Mouse (Mus musculus): ENCODE data around the gene Ccdc183. TPM values are rescaled to one million over a fixed set of nuclear protein-coding genes. Genes with fewer than 3 reads are reported as not detected.

Ccdc183 gene
- total and polyA plus RNA-seq, 3 experiments, result 0.05 TPM; not detected in 2

GRCm38 (mm10) chr2:25574136-25574535, 43.3 kb downstream of the Ccdc183 start:
- TF ChIP-seq TAL1 (conservative IDR thresholded peaks at IDR 0.05; ENCODE audit: low read depth, low read length), result no peak
- no peak for TF ChIP-seq GATA2 (IDR thresholded peaks at IDR 0.05; ENCODE audit: borderline replicate concordance, low read depth, low read length)
- no peak for TF ChIP-seq GATA1 (IDR thresholded peaks at IDR 0.05; ENCODE audit: borderline replicate concordance, low read length)
- Histone ChIP-seq H3K36me3 (replicated peaks) (peaks cover 38% of the 10 kb centered on the region), H3K27me3 (ENCODE audit: insufficient read depth, low read length) (no peaks in the 10 kb centered on the region; the same call in 1 of the 2 replicates), H3K4me1 (ENCODE audit: insufficient read depth, low read depth, low read length) (peaks cover 37% of the 10 kb centered on the region), H3K9me3 (replicated peaks) (peaks cover 39% of the 10 kb centered on the region), H3K4me3 (ENCODE audit: low read depth, low read length) (peak overlapping the region; percentile 72)
- DNase-seq (ENCODE audit: low spot score) (peak; percentile 30), ATAC-seq (ENCODE audit: extremely low read depth, insufficient number of reproducible peaks, low FRiP score, poor library complexity, severe bottlenecking) (no peak)

- peaks cover 28% of the 10 kb centered on the region for H3K9me3 ChIP-seq (replicated peaks)
- no peak for DNase-seq (ENCODE audit: low spot score)
- no peak overlapping the region; the same call in 1 of the 2 replicates for H3K4me3 ChIP-seq (ENCODE audit: low read depth, low read length)
- no peak for ATAC-seq (ENCODE audit: extremely low read depth, insufficient number of reproducible peaks, low FRiP score, poor library complexity, severe bottlenecking)
- H3K36me3 ChIP-seq (replicated peaks), result peaks cover 49% of the 10 kb centered on the region
- H3K4me1 ChIP-seq (ENCODE audit: insufficient read depth, low read depth, low read length), result peaks cover 37% of the 10 kb centered on the region
- H3K27me3 ChIP-seq (ENCODE audit: insufficient read depth, low read length), result no peaks in the 10 kb centered on the region; the same call in 1 of the 2 replicates
- TF ChIP-seq GATA2 (IDR thresholded peaks at IDR 0.05; ENCODE audit: borderline replicate concordance, low read depth, low read length) (no peak), POLR2AphosphoS5 (IDR thresholded peaks at IDR 0.05; ENCODE audit: insufficient replicate concordance, low read depth, low read length) (no peak), GATA1 (IDR thresholded peaks at IDR 0.05; ENCODE audit: borderline replicate concordance, low read length) (no peak), CTCF (IDR thresholded peaks at IDR 0.05; ENCODE audit: low read depth, low read length) (no peak), TAL1 (conservative IDR thresholded peaks at IDR 0.05; ENCODE audit: low read depth, low read length) (no peak)
These were observed 44.4 kb downstream of the Ccdc183 start for GRCm38 (mm10) chr2:25573068-25573467.

GRCm38 (mm10) chr2:25571221-25571620, 46.3 kb downstream of the Ccdc183 start:
- no peaks in the 10 kb centered on the region for H3K27me3 ChIP-seq (ENCODE audit: insufficient read depth, low read length)
- DNase-seq (ENCODE audit: low spot score), result no peak
- TF ChIP-seq POLR2AphosphoS5 (IDR thresholded peaks at IDR 0.05; ENCODE audit: insufficient replicate concordance, low read depth, low read length) (no peak), GATA1 (IDR thresholded peaks at IDR 0.05; ENCODE audit: borderline replicate concordance, low read length) (no peak), CTCF (IDR thresholded peaks at IDR 0.05; ENCODE audit: low read depth, low read length) (no peak), GATA2 (IDR thresholded peaks at IDR 0.05; ENCODE audit: borderline replicate concordance, low read depth, low read length) (no peak), TAL1 (conservative IDR thresholded peaks at IDR 0.05; ENCODE audit: low read depth, low read length) (no peak)
- peaks cover 37% of the 10 kb centered on the region for H3K4me1 ChIP-seq (ENCODE audit: insufficient read depth, low read depth, low read length)
- H3K36me3 ChIP-seq (replicated peaks), result peaks cover 66% of the 10 kb centered on the region
- H3K9me3 ChIP-seq (replicated peaks), result peaks cover 9% of the 10 kb centered on the region
- no peak for ATAC-seq (ENCODE audit: extremely low read depth, insufficient number of reproducible peaks, low FRiP score, poor library complexity, severe bottlenecking)
- H3K4me3 ChIP-seq (ENCODE audit: low read depth, low read length), result no peak overlapping the region

GRCm38 (mm10) chr2:25569323-25569722, 48.2 kb downstream of the Ccdc183 start:
- DNase-seq (ENCODE audit: low spot score) (no peak), ATAC-seq (ENCODE audit: extremely low read depth, insufficient number of reproducible peaks, low FRiP score, poor library complexity, severe bottlenecking) (no peak)
- no peaks in the 10 kb centered on the region for H3K27me3 ChIP-seq (ENCODE audit: insufficient read depth, low read length)
- no peak for TF ChIP-seq GATA1 (IDR thresholded peaks at IDR 0.05; ENCODE audit: borderline replicate concordance, low read length)
- TF ChIP-seq GATA2 (IDR thresholded peaks at IDR 0.05; ENCODE audit: borderline replicate concordance, low read depth, low read length), result no peak
- no peak for TF ChIP-seq CTCF (IDR thresholded peaks at IDR 0.05; ENCODE audit: low read depth, low read length)
- TF ChIP-seq TAL1 (conservative IDR thresholded peaks at IDR 0.05; ENCODE audit: low read depth, low read length), result no peak
- TF ChIP-seq POLR2AphosphoS5 (IDR thresholded peaks at IDR 0.05; ENCODE audit: insufficient replicate concordance, low read depth, low read length), result no peak
- H3K9me3 ChIP-seq (replicated peaks), result no peaks in the 10 kb centered on the region
- H3K4me1 ChIP-seq (ENCODE audit: insufficient read depth, low read depth, low read length), result peaks cover 26% of the 10 kb centered on the region
- no peak overlapping the region for H3K4me3 ChIP-seq (ENCODE audit: low read depth, low read length)
- peaks cover 85% of the 10 kb centered on the region for H3K36me3 ChIP-seq (replicated peaks)

- H3K4me3 ChIP-seq (ENCODE audit: low read depth, low read length), result no peak overlapping the region
- no peak for DNase-seq (ENCODE audit: low spot score)
- H3K4me1 ChIP-seq (ENCODE audit: insufficient read depth, low read depth, low read length), result peaks cover 18% of the 10 kb centered on the region
- no peaks in the 10 kb centered on the region for H3K9me3 ChIP-seq (replicated peaks)
- TF ChIP-seq POLR2AphosphoS5 (IDR thresholded peaks at IDR 0.05; ENCODE audit: insufficient replicate concordance, low read depth, low read length) (no peak), GATA1 (IDR thresholded peaks at IDR 0.05; ENCODE audit: borderline replicate concordance, low read length) (no peak), CTCF (IDR thresholded peaks at IDR 0.05; ENCODE audit: low read depth, low read length) (no peak), TAL1 (conservative IDR thresholded peaks at IDR 0.05; ENCODE audit: low read depth, low read length) (no peak), GATA2 (IDR thresholded peaks at IDR 0.05; ENCODE audit: borderline replicate concordance, low read depth, low read length) (no peak)
- H3K36me3 ChIP-seq (replicated peaks), result peaks cover 93% of the 10 kb centered on the region
- H3K27me3 ChIP-seq (ENCODE audit: insufficient read depth, low read length), result no peaks in the 10 kb centered on the region
- ATAC-seq (ENCODE audit: extremely low read depth, insufficient number of reproducible peaks, low FRiP score, poor library complexity, severe bottlenecking), result no peak
These were observed 48.9 kb downstream of the Ccdc183 start for GRCm38 (mm10) chr2:25568473-25569019.

GRCm38 (mm10) chr2:25566558-25566957, 50.9 kb downstream of the Ccdc183 start:
- DNase-seq (ENCODE audit: low spot score), result no peak
- peaks cover 97% of the 10 kb centered on the region for H3K36me3 ChIP-seq (replicated peaks)
- TF ChIP-seq TAL1 (conservative IDR thresholded peaks at IDR 0.05; ENCODE audit: low read depth, low read length) (no peak), POLR2AphosphoS5 (IDR thresholded peaks at IDR 0.05; ENCODE audit: insufficient replicate concordance, low read depth, low read length) (no peak), GATA2 (IDR thresholded peaks at IDR 0.05; ENCODE audit: borderline replicate concordance, low read depth, low read length) (no peak), CTCF (IDR thresholded peaks at IDR 0.05; ENCODE audit: low read depth, low read length) (no peak), GATA1 (IDR thresholded peaks at IDR 0.05; ENCODE audit: borderline replicate concordance, low read length) (no peak)
- peaks cover 14% of the 10 kb centered on the region for H3K4me1 ChIP-seq (ENCODE audit: insufficient read depth, low read depth, low read length)
- ATAC-seq (ENCODE audit: extremely low read depth, insufficient number of reproducible peaks, low FRiP score, poor library complexity, severe bottlenecking), result no peak
- no peaks in the 10 kb centered on the region for H3K9me3 ChIP-seq (replicated peaks)
- H3K27me3 ChIP-seq (ENCODE audit: insufficient read depth, low read length), result no peaks in the 10 kb centered on the region
- H3K4me3 ChIP-seq (ENCODE audit: low read depth, low read length), result no peak overlapping the region
